Mouse (Mus musculus): ENCODE data around the gene Xrra1. TPM values are rescaled to one million over a fixed set of nuclear protein-coding genes. Genes with fewer than 3 reads are reported as not detected.

Gene Xrra1
- total and polyA plus RNA-seq, 3 experiments, result 0.58 to 1.2 TPM; not detected in 1

DNA sequence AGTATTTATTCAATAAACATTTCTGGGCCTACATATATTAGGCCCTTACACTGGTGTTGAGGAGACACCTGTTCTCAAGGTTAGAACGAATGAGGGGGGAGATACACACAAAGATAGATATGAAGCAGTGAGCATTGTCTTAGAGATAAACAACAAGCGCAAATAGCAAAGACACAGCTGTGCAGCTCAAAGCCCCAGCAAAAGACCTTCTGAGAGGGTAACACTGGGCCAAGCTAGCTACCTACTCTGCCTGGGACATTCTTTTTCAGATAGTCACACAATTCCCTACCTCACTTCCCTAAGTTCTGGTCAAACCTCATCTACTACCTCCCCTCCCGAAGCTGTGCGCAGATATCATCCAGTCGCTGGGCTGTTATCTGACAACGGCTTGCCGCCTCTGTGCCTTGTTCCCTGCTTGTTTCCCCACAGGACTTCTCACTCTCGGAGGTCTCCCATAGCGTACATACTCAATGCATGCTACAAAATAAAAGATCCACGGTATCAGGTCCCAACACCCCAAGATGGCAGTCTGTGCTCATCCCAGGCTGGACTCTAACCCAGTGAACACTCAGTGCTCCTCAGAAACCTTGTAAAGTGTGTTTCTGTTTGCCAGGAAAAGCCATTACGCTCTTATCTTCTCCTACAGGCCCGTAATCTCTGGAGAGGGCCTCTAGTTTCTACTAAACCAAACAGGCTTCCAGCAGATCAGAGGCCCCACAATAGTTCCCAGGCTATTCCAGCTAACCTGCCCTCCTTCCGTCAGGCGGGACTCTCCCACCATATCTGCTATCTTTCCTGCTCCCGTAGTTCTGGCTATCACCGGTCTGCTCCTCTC, 34.0 kb upstream of the Xrra1 start:
- Histone ChIP-seq H3K27me3 (ENCODE audit: control insufficient read depth in 1 of 2, insufficient read depth in 2 of 2, low read length in 2 of 2) (no peaks in the 10 kb centered on the region), H3K9ac (ENCODE audit: control insufficient read depth, low read depth, low read length, poor library complexity, severe bottlenecking) (peak overlapping the region; percentile 36), H3K9me3 (replicated peaks; ENCODE audit: insufficient read depth, low read length) (no peaks in the 10 kb centered on the region), H3K27ac (ENCODE audit: control insufficient read depth, low read depth, low read length) (peak overlapping the region; percentile 83), H3K4me1 (ENCODE audit: control insufficient read depth in 1 of 2, insufficient read depth in 2 of 2, low read length in 2 of 2) (peaks cover 31 to 48% of the 10 kb centered on the region in 2 experiments), H3K4me3 (ENCODE audit: control insufficient read depth in 1 of 2, insufficient read depth in 1 of 2, low read depth in 2 of 2, low read length in 2 of 2) (peak overlapping the region; percentile 41), H3K79me2 (ENCODE audit: control insufficient read depth, insufficient read depth, low read length, poor library complexity) (no peaks in the 10 kb centered on the region; the same call in 1 of the 2 replicates), H3K36me3 (ENCODE audit: control insufficient read depth in 1 of 2, insufficient read depth in 2 of 2, low read length in 2 of 2) (peaks cover 0 to 44% of the 10 kb centered on the region in 2 experiments; a peak in 2 of 4 replicates)
- peak; percentile 68 for DNase-seq (ENCODE audit: low read depth, low spot score)
- no peak for TF ChIP-seq JUND (IDR thresholded peaks at IDR 0.05; ENCODE audit: low read depth, low read length)
- 0 out of 2 replicates have a peak, but pooled peaks have one; percentile 40 for TF ChIP-seq BHLHE40 (IDR thresholded peaks at IDR 0.05; ENCODE audit: borderline replicate concordance, low read depth, low read length)
- no peak for TF ChIP-seq ZMIZ1 (IDR thresholded peaks at IDR 0.05; ENCODE audit: low read depth, low read length)
- peak; percentile 43 for TF ChIP-seq TAL1 (IDR thresholded peaks at IDR 0.05; ENCODE audit: low read length)
- no peak for TF ChIP-seq GABPA (IDR thresholded peaks at IDR 0.05; ENCODE audit: low read depth, low read length)
- no peak for TF ChIP-seq UBTF (IDR thresholded peaks at IDR 0.05; ENCODE audit: borderline replicate concordance, insufficient read depth, low read depth, low read length)
- no peak for TF ChIP-seq E2F4 (IDR thresholded peaks at IDR 0.05; ENCODE audit: borderline replicate concordance, low read depth, low read length)
- TF ChIP-seq SIN3A (IDR thresholded peaks at IDR 0.05; ENCODE audit: low read length), result no peak
- no peak for TF ChIP-seq MAFK (IDR thresholded peaks at IDR 0.05; ENCODE audit: borderline replicate concordance, low read depth, low read length)
- no peak for TF ChIP-seq SMC3 (IDR thresholded peaks at IDR 0.05; ENCODE audit: low read depth, low read length)
- TF ChIP-seq MEF2A (IDR thresholded peaks at IDR 0.05; ENCODE audit: extremely low read depth, insufficient replicate concordance, low read depth, low read length, poor library complexity, severe bottlenecking), result no peak
- TF ChIP-seq ELF1 (IDR thresholded peaks at IDR 0.05; ENCODE audit: low read depth, low read length), result no peak
- peak; percentile 35; the same call in 1 of the 2 replicates for TF ChIP-seq ETS1 (IDR thresholded peaks at IDR 0.05; ENCODE audit: low read depth, low read length)
- TF ChIP-seq GATA1 (IDR thresholded peaks at IDR 0.05; ENCODE audit: low read depth, low read length), result peak; percentile 68
- no peak; the same call in 1 of the 2 replicates for TF ChIP-seq MXI1 (IDR thresholded peaks at IDR 0.05; ENCODE audit: low read depth, low read length)
- TF ChIP-seq ZKSCAN1 (IDR thresholded peaks at IDR 0.05; ENCODE audit: low read depth, low read length), result no peak
- no peak for TF ChIP-seq TBP (IDR thresholded peaks at IDR 0.05; ENCODE audit: low read depth, low read length)
- TF ChIP-seq POLR2AphosphoS5 (IDR thresholded peaks at IDR 0.05; ENCODE audit: borderline replicate concordance, low read depth, low read length), result no peak
- TF ChIP-seq USF1 (IDR thresholded peaks at IDR 0.05; ENCODE audit: low read depth, low read length), result no peak
- no peak for TF ChIP-seq POLR2AphosphoS2 (IDR thresholded peaks at IDR 0.05; ENCODE audit: low read length)
- TF ChIP-seq CHD2 (IDR thresholded peaks at IDR 0.05; ENCODE audit: low read length), result no peak
- TF ChIP-seq MYB (IDR thresholded peaks at IDR 0.05; ENCODE audit: low read depth, low read length), result peak; percentile 46; the same call in 1 of the 2 replicates
- no peak for TF ChIP-seq RAD21 (IDR thresholded peaks at IDR 0.05; ENCODE audit: low read depth, low read length)
- peak; percentile 66 for TF ChIP-seq TCF12 (IDR thresholded peaks at IDR 0.05; ENCODE audit: low read depth, low read length)
- TF ChIP-seq EP300 (IDR thresholded peaks at IDR 0.05; ENCODE audit: low read depth in 1 of 2, low read length in 2 of 2), result peak; percentile 51 to 71
- TF ChIP-seq MAX (IDR thresholded peaks at IDR 0.05; ENCODE audit: low read length), result no peak
- TF ChIP-seq HCFC1 (IDR thresholded peaks at IDR 0.05; ENCODE audit: low read depth, low read length), result 0 out of 2 replicates have a peak, but pooled peaks have one; percentile 14
- TF ChIP-seq CHD1 (IDR thresholded peaks at IDR 0.05; ENCODE audit: low read depth, low read length), result no peak
- no peak for TF ChIP-seq MAZ (IDR thresholded peaks at IDR 0.05; ENCODE audit: low read depth, low read length)
- TF ChIP-seq USF2 (IDR thresholded peaks at IDR 0.05; ENCODE audit: borderline replicate concordance in 1 of 2, insufficient read depth in 1 of 2, low read depth in 1 of 2, low read length in 2 of 2), result no peak
- TF ChIP-seq MYC (IDR thresholded peaks at IDR 0.05; ENCODE audit: low read depth, low read length), result no peak
- no peak; the same call in 1 of the 2 replicates for TF ChIP-seq KAT2A (conservative IDR thresholded peaks at IDR 0.05; ENCODE audit: low read depth, low read length)
- TF ChIP-seq RCOR1 (IDR thresholded peaks at IDR 0.05; ENCODE audit: low read depth, low read length), result no peak
- 0 out of 2 replicates have a peak, but pooled peaks have one; percentile 1 for TF ChIP-seq ZC3H11A (IDR thresholded peaks at IDR 0.05; ENCODE audit: low read depth, low read length)
- no peak for TF ChIP-seq ZNF384 (IDR thresholded peaks at IDR 0.05; ENCODE audit: low read depth, low read length)

Measured in MEL (cell line).